ENCODE assay signal across 8 mouse cellular contexts in genomic region chr5:107598380-107598779, GRCm38 (mm10). TPM values are rescaled to one million over a fixed set of nuclear protein-coding genes. Genes with fewer than 3 reads are reported as not detected.
A peak's percentile ranks its signal among the peaks of the same experiment; 100 is the strongest.
DNase-seq lines count a peak whose midpoint lies in the region; ATAC-seq and TF ChIP-seq lines count a peak whose summit lies in the region.

No protein-coding gene starts in this region.

- TF ChIP-seq CTCF in heart, postnatal 0 days (IDR thresholded peaks at IDR 0.05; ENCODE audit: low read depth): no peak
- TF ChIP-seq CTCF in MEL (IDR thresholded peaks at IDR 0.05 in 2 of 3, conservative IDR thresholded peaks at IDR 0.05 in 1 of 3; ENCODE audit: control insufficient read depth in 1 of 3, insufficient read depth in 1 of 3, low read depth in 2 of 3, low read length in 3 of 3, poor library complexity in 1 of 3, severe bottlenecking in 1 of 3): no peak

- H3K27ac ChIP-seq in heart, postnatal 0 days (ENCODE audit: low read depth): peak overlapping the region; percentile 89; the same call in 1 of the 2 replicates
- H3K27ac ChIP-seq in MEL (ENCODE audit: control insufficient read depth, low read depth, low read length): peak overlapping the region; percentile 94
- H3K27ac ChIP-seq in hindbrain, embryonic 13.5 days: no peak overlapping the region
- H3K27ac ChIP-seq in midbrain, embryonic 14.5 days (replicated peaks; ENCODE audit: low read depth, low read length): no peak overlapping the region

- no peaks in the 10 kb centered on the region for H3K27me3 ChIP-seq in heart, postnatal 0 days (ENCODE audit: control insufficient read depth, insufficient read depth, low read length)
- no peaks in the 10 kb centered on the region for H3K27me3 ChIP-seq in MEL (ENCODE audit: control insufficient read depth in 1 of 2, insufficient read depth in 2 of 2, low read length in 2 of 2)
- H3K27me3 ChIP-seq in hindbrain, embryonic 13.5 days: no peaks in the 10 kb centered on the region
- H3K27me3 ChIP-seq in midbrain, embryonic 14.5 days (ENCODE audit: control insufficient read depth, insufficient read depth, low read length): no peaks in the 10 kb centered on the region

- H3K36me3 ChIP-seq in heart, postnatal 0 days (replicated peaks; ENCODE audit: control insufficient read depth, insufficient read depth, low read length): peaks cover 21% of the 10 kb centered on the region
- H3K36me3 ChIP-seq in MEL (ENCODE audit: control insufficient read depth in 1 of 2, insufficient read depth in 2 of 2, low read length in 2 of 2): peaks cover 0 to 6% of the 10 kb centered on the region in 2 experiments; a peak in 2 of 4 replicates
- H3K36me3 ChIP-seq in hindbrain, embryonic 13.5 days: peaks cover 21% of the 10 kb centered on the region
- H3K36me3 ChIP-seq in midbrain, embryonic 14.5 days (ENCODE audit: control insufficient read depth, insufficient read depth, low read length): peaks cover 17% of the 10 kb centered on the region

- TF ChIP-seq POLR2A in MEL (IDR thresholded peaks at IDR 0.05; ENCODE audit: control insufficient read depth in 1 of 2, insufficient read depth in 1 of 2, low read depth in 1 of 2, low read length in 2 of 2, poor library complexity in 1 of 2): no peak

- H3K9me3 ChIP-seq in heart, postnatal 0 days (replicated peaks; ENCODE audit: control insufficient read depth, low read length): no peaks in the 10 kb centered on the region
- no peaks in the 10 kb centered on the region for H3K9me3 ChIP-seq in MEL (replicated peaks; ENCODE audit: insufficient read depth, low read length)
- H3K9me3 ChIP-seq in hindbrain, embryonic 13.5 days: no peaks in the 10 kb centered on the region
- no peaks in the 10 kb centered on the region for H3K9me3 ChIP-seq in midbrain, embryonic 14.5 days (ENCODE audit: control insufficient read depth, low read length)

- no peak for TF ChIP-seq EP300 in heart, postnatal 0 days (IDR thresholded peaks at IDR 0.05; ENCODE audit: low read depth)
- no peak for TF ChIP-seq EP300 in MEL (IDR thresholded peaks at IDR 0.05; ENCODE audit: low read depth in 1 of 2, low read length in 2 of 2)

- H3K79me2 ChIP-seq in MEL (ENCODE audit: control insufficient read depth, insufficient read depth, low read length, poor library complexity): peaks cover 4% of the 10 kb centered on the region; the same call in 1 of the 2 replicates

- H3K4me1 ChIP-seq in heart, postnatal 0 days (ENCODE audit: control insufficient read depth, insufficient read depth): peaks cover 5% of the 10 kb centered on the region; the same call in 1 of the 2 replicates
- H3K4me1 ChIP-seq in MEL (ENCODE audit: control insufficient read depth in 1 of 2, insufficient read depth in 2 of 2, low read length in 2 of 2): peaks cover 3% of the 10 kb centered on the region in 2 experiments
- H3K4me1 ChIP-seq in hindbrain, embryonic 13.5 days (replicated peaks): peaks cover 7% of the 10 kb centered on the region
- peaks cover 4% of the 10 kb centered on the region for H3K4me1 ChIP-seq in midbrain, embryonic 14.5 days (ENCODE audit: control insufficient read depth, insufficient read depth, low read length)

- peak overlapping the region; percentile 86 for H3K9ac ChIP-seq in heart, postnatal 0 days (replicated peaks; ENCODE audit: low read depth, low read length)
- H3K9ac ChIP-seq in MEL (ENCODE audit: control insufficient read depth, low read depth, low read length, poor library complexity, severe bottlenecking): peak overlapping the region; percentile 99
- H3K9ac ChIP-seq in hindbrain, embryonic 13.5 days: peak overlapping the region; percentile 86
- peak overlapping the region; percentile 80 for H3K9ac ChIP-seq in midbrain, embryonic 14.5 days (replicated peaks; ENCODE audit: low read length)

- no peak for TF ChIP-seq RAD21 in MEL (IDR thresholded peaks at IDR 0.05; ENCODE audit: low read depth, low read length)

- ATAC-seq in heart, postnatal 0 days (ENCODE audit: insufficient read depth, low read depth): no peak
- ATAC-seq in hindbrain, embryonic 13.5 days (ENCODE audit: low FRiP score): no peak
- ATAC-seq in midbrain, embryonic 14.5 days (ENCODE audit: low FRiP score, low TSS enrichment): no peak
- ATAC-seq in cerebellum, adult (ENCODE audit: insufficient number of reproducible peaks, low FRiP score, low TSS enrichment): no peak

- WGBS in heart, postnatal 0 days: 25% methylated on average over 4 of the region's 4 CpGs
- WGBS in hindbrain, embryonic 13.5 days: 30% methylated on average over 4 of the region's 4 CpGs
- 23% methylated on average over 4 of the region's 4 CpGs for WGBS in midbrain, embryonic 14.5 days

- peak overlapping the region; percentile 92 for H3K4me3 ChIP-seq in heart, postnatal 0 days (ENCODE audit: low read depth, low read length)
- H3K4me3 ChIP-seq in MEL (ENCODE audit: control insufficient read depth in 1 of 2, insufficient read depth in 1 of 2, low read depth in 2 of 2, low read length in 2 of 2): peak overlapping the region; percentile 80 to 98
- H3K4me3 ChIP-seq in hindbrain, embryonic 13.5 days: peak overlapping the region; percentile 71
- peak overlapping the region; percentile 67; the same call in 1 of the 2 replicates for H3K4me3 ChIP-seq in midbrain, embryonic 14.5 days (replicated peaks; ENCODE audit: low read depth, low read length)

- peak overlapping the region; percentile 84 for H3K4me2 ChIP-seq in heart, postnatal 0 days (ENCODE audit: low read depth, low read length)
- H3K4me2 ChIP-seq in hindbrain, embryonic 13.5 days: peak overlapping the region; percentile 62
- H3K4me2 ChIP-seq in midbrain, embryonic 14.5 days (ENCODE audit: low read length): peak overlapping the region; percentile 69

- no peak for DNase-seq in heart, postnatal 0 days (ENCODE audit: low spot score)
- DNase-seq in heart, adult 18-20 months: no peak
- DNase-seq in MEL (ENCODE audit: low read depth, low spot score): peak; percentile 45
- peak; percentile 26 for DNase-seq in midbrain, embryonic 14.5 days
- DNase-seq in gastrocnemius, postnatal 10 days: no peak
- no peak for DNase-seq in lung, postnatal 4 days

TF ChIP-seq in MEL, 35 proteins besides CTCF, POLR2A, EP300 and RAD21:
- TF ChIP-seq UBTF (IDR thresholded peaks at IDR 0.05; ENCODE audit: borderline replicate concordance, insufficient read depth, low read depth, low read length) (no peak), USF1 (IDR thresholded peaks at IDR 0.05; ENCODE audit: low read depth, low read length) (peak; percentile 55; the same call in 1 of the 2 replicates), RCOR1 (IDR thresholded peaks at IDR 0.05; ENCODE audit: low read depth, low read length) (no peak), ZNF384 (IDR thresholded peaks at IDR 0.05; ENCODE audit: low read depth, low read length) (peak; percentile 70; the same call in 1 of the 2 replicates)
TF ChIP-seq in MEL: peak in this region for 2.

RNA-seq across cellular contexts. Expression of gene Glmn, which starts 0.7 kb away (rescaled TPM):
- total RNA-seq in heart, postnatal 0 days (2014; rRNA removed; ENCODE audit: low replicate concordance): 1.8 and 5.6 TPM in 2 replicates
- 13.5 and 15.2 TPM in 2 replicates for polyA plus RNA-seq in heart, postnatal 0 days (2015; fragmentation: Nextera tagmentation; extraction: Ambion mirVana)
- total RNA-seq in heart, adult 18-20 months (2021): 1 to 10 TPM; 3.8 to 4.2 TPM
- 7.3 and 7.8 TPM in 2 replicates for total RNA-seq in MEL (2012; rRNA removed)
- 1 to 10 TPM in 1 of 2 experiments, not detected in 1; 7.9 TPM for polyA plus RNA-seq in MEL (2012; ENCODE audit: insufficient read depth in 1 of 2, insufficient read length in 2 of 2, low read depth in 1 of 2, low replicate concordance in 2 of 2, missing spikeins in 1 of 2)
- 39.0 and 39.2 TPM in 2 replicates for polyA plus RNA-seq in hindbrain, embryonic 13.5 days (2015; fragmentation: Nextera tagmentation; extraction: Ambion mirVana)
- polyA plus RNA-seq in midbrain, embryonic 14.5 days (2014; fragmentation: Nextera tagmentation; extraction: Ambion mirVana): 43.3 and 45.5 TPM in 2 replicates
- 10 to 100 TPM in 1 of 2 experiments, 1 to 10 TPM in 1; 9.0 to 11.6 TPM for total RNA-seq in gastrocnemius, postnatal 10 days (2021)

RNA-seq across cellular contexts. Expression of gene Rpap2, which starts 1.2 kb away (rescaled TPM):
- 2.2 and 12.9 TPM in 2 replicates for total RNA-seq in heart, postnatal 0 days (2014; rRNA removed; ENCODE audit: low replicate concordance)
- 9.5 and 11.1 TPM in 2 replicates for polyA plus RNA-seq in heart, postnatal 0 days (2015; fragmentation: Nextera tagmentation; extraction: Ambion mirVana)
- total RNA-seq in heart, adult 18-20 months (2021): 1 to 10 TPM; 6.8 to 9.6 TPM
- 13.4 and 13.8 TPM in 2 replicates for total RNA-seq in MEL (2012; rRNA removed)
- polyA plus RNA-seq in MEL (2012; ENCODE audit: insufficient read depth in 1 of 2, insufficient read length in 2 of 2, low read depth in 1 of 2, low replicate concordance in 2 of 2, missing spikeins in 1 of 2): 10 to 100 TPM in 1 of 2 experiments, not detected in 1; 10.8 TPM
- polyA plus RNA-seq in hindbrain, embryonic 13.5 days (2015; fragmentation: Nextera tagmentation; extraction: Ambion mirVana): 21.4 and 24.6 TPM in 2 replicates
- polyA plus RNA-seq in midbrain, embryonic 14.5 days (2014; fragmentation: Nextera tagmentation; extraction: Ambion mirVana): 22.4 and 27.6 TPM in 2 replicates
- total RNA-seq in gastrocnemius, postnatal 10 days (2021): 10 to 100 TPM in 1 of 2 experiments, 1 to 10 TPM in 1; 9.8 to 11.8 TPM

Comparison
In these comparisons a context has a peak if more than half of its experiments do, and no peak if none do; other contexts are left out.
1. DNase-seq: peak in MEL (single experiment) and midbrain, embryonic 14.5 days (single experiment); none in heart, postnatal 0 days (single experiment), heart, adult 18-20 months (0 of 2), gastrocnemius, postnatal 10 days (single experiment) and lung, postnatal 4 days (0 of 2).
2. H3K27ac ChIP-seq: peak in heart, postnatal 0 days (single experiment) and MEL (single experiment); none in hindbrain, embryonic 13.5 days (single experiment) and midbrain, embryonic 14.5 days (single experiment).
3. Peak in every context shown above with its lines, with median percentiles within 50 percentile points of each other: H3K4me2 ChIP-seq, H3K4me3 ChIP-seq and H3K9ac ChIP-seq.